Mouse (Mus musculus): ENCODE results near the gene Psg21.
"Not testable (repeated sequence)": the region's sequence is repeated elsewhere in the genome, so short reads cannot be mapped to it uniquely, and the experiment has no call there.

Psg21 gene

DNA sequence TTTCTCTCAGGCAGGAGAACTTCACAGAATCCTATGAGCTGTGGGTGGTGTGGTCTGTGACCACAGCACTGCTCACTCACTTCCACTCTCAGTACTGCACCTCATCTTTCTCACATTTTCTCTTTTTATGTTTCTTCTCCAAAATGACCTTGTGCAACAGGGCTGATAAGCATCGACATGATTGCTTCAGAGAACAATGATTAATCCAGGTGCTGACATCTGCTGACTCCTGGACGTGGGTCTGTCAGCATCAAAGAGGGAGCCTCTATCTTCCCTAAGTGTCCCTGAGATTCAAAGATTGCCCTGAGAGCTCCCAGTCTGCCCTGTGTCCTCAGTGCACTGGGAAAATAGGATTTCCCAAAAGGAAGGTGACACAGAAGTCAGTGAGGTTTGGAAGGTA, at the start of gene Psg21:
TSS of gene Psg21 (minus strand) at position 101 of the 400 bp plus-strand sequence.
- DNase-seq: not testable (repeated sequence)

DNA sequence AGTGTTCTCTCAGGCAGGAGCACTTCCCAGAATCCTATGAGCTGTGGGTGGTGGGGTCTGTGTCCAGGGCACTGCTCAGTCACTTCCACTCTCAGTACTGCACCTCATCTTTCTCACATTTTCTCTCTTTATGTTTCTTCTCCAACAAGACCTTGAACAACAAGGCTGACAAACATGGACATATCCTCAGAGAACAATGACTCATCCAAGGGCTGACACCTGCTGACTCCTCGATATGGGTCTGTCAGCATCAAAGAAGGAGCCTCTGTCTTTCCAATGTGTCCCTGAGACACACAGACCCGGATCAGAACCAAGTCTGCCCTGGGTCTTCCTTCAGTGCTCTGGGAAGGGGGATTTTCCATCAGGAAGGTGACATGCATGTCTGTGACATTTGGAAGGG, 29.6 kb upstream of the Psg21 start, which contains the start of gene Psg20:
TSS of gene Psg20 (minus strand) at position 101 of the 400 bp plus-strand sequence.
- no peak for DNase-seq

DNA sequence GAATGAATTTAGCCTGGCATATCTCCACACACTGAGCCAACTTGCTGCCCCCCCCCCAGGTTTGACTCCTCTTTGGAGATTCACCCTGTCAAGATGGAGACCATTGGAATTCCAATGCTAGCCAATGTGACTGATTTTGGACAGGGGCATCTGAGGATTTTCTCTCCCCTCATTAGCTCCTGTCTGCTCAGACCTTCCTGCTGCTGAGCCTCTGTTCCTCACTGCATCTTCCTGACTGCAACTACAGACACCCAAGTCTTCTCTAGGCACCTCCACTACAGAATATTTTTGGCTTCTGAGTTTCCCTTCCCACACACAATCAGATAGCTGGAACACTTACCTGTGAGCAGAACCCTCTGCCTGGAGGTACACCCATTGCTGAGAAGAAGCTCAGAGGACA, 29.1 kb upstream of the Psg21 start:
- DNase-seq: no peak

DNA sequence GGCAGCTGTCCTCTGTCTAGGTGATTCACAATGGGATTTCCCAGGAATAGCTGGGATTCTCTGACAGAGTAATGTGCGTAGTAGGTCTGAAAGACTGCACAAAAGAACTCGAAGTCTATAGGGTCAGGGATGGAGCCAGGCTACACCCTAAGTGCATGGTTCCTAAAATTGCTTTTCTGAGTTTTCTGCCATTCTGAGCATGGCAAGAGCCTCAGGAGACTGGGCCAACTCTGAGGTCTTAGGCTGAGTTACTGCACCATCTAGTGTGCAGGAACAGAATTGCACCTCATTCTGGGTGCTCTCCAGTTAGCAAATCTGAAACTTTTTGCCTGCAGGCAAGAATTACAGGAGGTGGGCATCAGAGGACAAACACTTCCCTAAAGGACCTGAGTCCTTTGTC, 23.2 kb upstream of the Psg21 start:
- DNase-seq: peak; percentile 62

DNA sequence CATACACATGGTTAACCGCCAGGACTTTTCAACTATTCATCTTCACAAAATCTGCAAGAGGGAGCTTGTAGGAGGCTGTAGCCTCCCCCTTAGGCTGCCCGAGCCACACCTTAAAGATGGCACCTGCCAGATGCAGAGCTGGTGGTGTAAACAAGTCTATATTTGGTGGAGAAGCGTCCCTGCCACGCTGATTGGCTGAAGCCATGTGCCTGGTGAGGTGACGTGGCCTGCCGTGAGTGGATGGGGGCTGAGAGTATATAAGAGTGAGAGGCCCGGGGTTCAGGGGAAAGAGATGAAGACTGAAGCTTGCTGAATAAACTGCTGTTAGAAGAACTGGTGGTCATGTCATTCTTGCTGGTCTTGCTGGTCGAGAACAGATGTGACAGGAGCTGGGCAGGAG, 29.6 kb downstream of the Psg21 start:
- not testable (repeated sequence) for DNase-seq

DNA sequence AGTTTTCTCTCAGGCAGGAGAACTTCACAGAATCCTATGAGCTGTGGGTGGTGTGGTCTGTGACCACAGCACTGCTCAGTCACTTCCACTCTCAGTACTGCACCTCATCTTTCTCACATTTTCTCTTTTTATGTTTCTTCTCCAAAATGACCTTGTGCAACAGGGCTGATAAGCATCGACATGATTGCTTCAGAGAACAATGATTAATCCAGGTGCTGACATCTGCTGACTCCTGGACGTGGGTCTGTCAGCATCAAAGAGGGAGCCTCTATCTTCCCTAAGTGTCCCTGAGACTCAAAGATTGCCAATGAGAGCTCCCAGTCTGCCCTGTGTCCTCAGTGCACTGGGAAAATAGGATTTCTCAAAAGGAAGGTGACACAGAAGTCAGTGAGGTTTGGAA, 40.1 kb downstream of the Psg21 start, which contains the start of gene Psg23:
TSS of gene Psg23 (minus strand) at position 101 of the 400 bp plus-strand sequence.
- DNase-seq: not testable (repeated sequence)

Measured in embryo, embryonic 11 days (tissue).